Mouse (Mus musculus) gonadal fat pad, adult 2 months (tissue): ENCODE measurements around the gene Mdk. TPM values are rescaled to one million over a fixed set of nuclear protein-coding genes. Genes with fewer than 3 reads are reported as not detected.

Experiments
- DNase-seq: peaks from one replicate; pipeline ENCODE4 v3.0.0-alpha.2; 2012; ENCODE audit warnings: low read depth
- polyA plus RNA-seq: library from polyadenylated mRNA; depleted of rRNA; stranded (reverse); fragments of >200 nt; gene quantifications from 2 replicates; pipeline ENCODE4 v1.2.3, GENCODE M21; 2012; rRNA removed

Mdk gene
- polyA plus RNA-seq, result 11.6 and 18.6 TPM in 2 replicates

GRCm38 (mm10) chr2:91932160-91932711 is at the start of gene Mdk:
Gene Mdk (minus strand): TSS chr2:91932297.
- no peak for DNase-seq

- no peak for DNase-seq
Observed at GRCm38 (mm10) chr2:91980830-91981229, 48.7 kb upstream of the Mdk start.

- no peak for DNase-seq
Observed at GRCm38 (mm10) chr2:91980245-91980644, 48.1 kb upstream of the Mdk start.

GRCm38 (mm10) chr2:91978547-91978946 is 46.5 kb upstream of the Mdk start:
- no peak for DNase-seq

- DNase-seq, result no peak
Observed at GRCm38 (mm10) chr2:91977960-91978359, 45.9 kb upstream of the Mdk start.

GRCm38 (mm10) chr2:91975581-91976541 is 43.8 kb upstream of the Mdk start, which contains the start of gene Dgkz:
Gene Dgkz (minus strand): TSS chr2:91975864.
- no peak for DNase-seq

- no peak for DNase-seq
Observed at GRCm38 (mm10) chr2:91973416-91974135, 41.5 kb upstream of the Mdk start.

GRCm38 (mm10) chr2:91972121-91972566 is 40.0 kb upstream of the Mdk start:
- DNase-seq, result no peak

GRCm38 (mm10) chr2:91971231-91972097 is 39.4 kb upstream of the Mdk start:
- DNase-seq, result no peak

- DNase-seq, result no peak
Observed at GRCm38 (mm10) chr2:91967962-91968361, 35.9 kb upstream of the Mdk start.

- DNase-seq, result no peak
Observed at GRCm38 (mm10) chr2:91966367-91966766, 34.3 kb upstream of the Mdk start.

GRCm38 (mm10) chr2:91965417-91965816 is 33.3 kb upstream of the Mdk start:
- DNase-seq, result no peak

- no peak for DNase-seq
Observed at GRCm38 (mm10) chr2:91964610-91965204, 32.6 kb upstream of the Mdk start.

GRCm38 (mm10) chr2:91963443-91963932 is 31.4 kb upstream of the Mdk start:
- DNase-seq, result no peak

- DNase-seq, result no peak
Observed at GRCm38 (mm10) chr2:91962864-91963401, 30.8 kb upstream of the Mdk start.

- no peak for DNase-seq
Observed at GRCm38 (mm10) chr2:91961901-91962761, 30.0 kb upstream of the Mdk start.

- DNase-seq, result no peak
Observed at GRCm38 (mm10) chr2:91960459-91960858, 28.4 kb upstream of the Mdk start.

- no peak for DNase-seq
Observed at GRCm38 (mm10) chr2:91959544-91960410, 27.7 kb upstream of the Mdk start.
